Mouse (Mus musculus): ENCODE data around the gene Olfr1080. TPM values are rescaled to one million over a fixed set of nuclear protein-coding genes. Genes with fewer than 3 reads are reported as not detected.
"Not testable (repeated sequence)": the region's sequence is repeated elsewhere in the genome, so short reads cannot be mapped to it uniquely, and the experiment has no call there.

Gene Olfr1080
- not detected in 2 replicates for total RNA-seq (2015; ENCODE audit: low replicate concordance)
- total RNA-seq (2017; ENCODE audit: low replicate concordance): not detected in 2 replicates

DNA sequence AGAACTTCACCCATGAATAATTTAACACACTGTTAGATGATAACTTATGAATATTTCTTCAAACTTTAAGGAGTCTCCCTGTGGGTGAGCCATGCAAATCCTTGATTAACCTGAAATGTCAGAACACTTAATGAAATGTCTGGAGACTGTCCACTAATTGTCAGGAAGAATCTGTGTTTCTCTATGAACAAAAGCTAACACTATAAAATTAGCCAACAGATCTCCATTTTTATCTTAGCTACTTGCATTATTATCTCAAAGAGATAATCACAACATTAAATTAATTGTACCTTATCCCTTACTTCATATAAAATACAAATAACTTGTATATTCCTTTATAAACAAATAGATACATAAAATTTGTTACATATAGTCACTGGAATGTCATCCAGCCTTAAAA lies at the start of gene Olfr1080:
TSS of gene Olfr1080 (minus strand) at position 101 of the 400 bp plus-strand sequence.
- ATAC-seq (replicated peaks; ENCODE audit: low FRiP score, poor library complexity, severe bottlenecking): not testable (repeated sequence)

DNA sequence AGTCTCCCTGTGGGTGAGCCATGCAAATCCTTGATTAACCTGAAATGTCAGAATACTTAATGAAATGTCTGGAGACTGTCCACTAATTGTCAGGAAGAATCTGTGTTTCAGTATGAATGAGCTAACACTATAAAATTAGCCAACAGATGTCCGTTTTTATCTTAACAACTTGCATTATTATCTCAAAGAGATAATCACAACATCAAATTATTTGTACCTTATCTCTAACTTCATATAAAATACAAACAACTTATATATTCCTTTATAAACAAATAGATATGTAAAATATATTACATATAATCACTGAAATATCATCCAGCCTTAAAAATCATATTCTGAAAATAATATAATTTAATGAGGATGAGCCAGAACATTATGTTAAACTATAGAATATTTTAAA lies 40.8 kb upstream of the Olfr1080 start, which contains the start of gene Olfr1082:
TSS of gene Olfr1082 (minus strand) at position 101 of the 400 bp plus-strand sequence.
- ATAC-seq (replicated peaks; ENCODE audit: low FRiP score, poor library complexity, severe bottlenecking): not testable (repeated sequence)

DNA sequence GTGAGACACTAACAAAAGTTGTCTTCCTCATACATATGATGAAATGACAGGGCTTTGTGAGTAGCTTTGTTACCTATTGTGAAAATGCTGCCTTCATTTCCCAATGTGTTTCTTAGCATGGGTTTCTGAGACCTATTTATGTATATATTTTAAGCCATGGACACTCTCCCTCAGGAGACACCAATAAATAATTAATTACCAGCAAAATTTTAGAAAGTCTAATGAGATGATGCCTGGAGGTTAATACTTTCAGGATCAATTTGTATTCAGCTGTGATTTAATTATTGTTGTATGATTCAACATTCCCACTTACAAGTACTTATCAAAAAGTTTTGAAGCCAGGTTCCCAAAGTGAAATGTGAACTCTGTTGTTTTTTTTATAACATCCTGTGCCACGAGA lies 15.7 kb downstream of the Olfr1080 start, which contains the start of gene Olfr1079:
TSS of gene Olfr1079 (minus strand) at position 101 of the 400 bp plus-strand sequence.
- no peak for ATAC-seq (replicated peaks; ENCODE audit: low FRiP score, poor library complexity, severe bottlenecking)

DNA sequence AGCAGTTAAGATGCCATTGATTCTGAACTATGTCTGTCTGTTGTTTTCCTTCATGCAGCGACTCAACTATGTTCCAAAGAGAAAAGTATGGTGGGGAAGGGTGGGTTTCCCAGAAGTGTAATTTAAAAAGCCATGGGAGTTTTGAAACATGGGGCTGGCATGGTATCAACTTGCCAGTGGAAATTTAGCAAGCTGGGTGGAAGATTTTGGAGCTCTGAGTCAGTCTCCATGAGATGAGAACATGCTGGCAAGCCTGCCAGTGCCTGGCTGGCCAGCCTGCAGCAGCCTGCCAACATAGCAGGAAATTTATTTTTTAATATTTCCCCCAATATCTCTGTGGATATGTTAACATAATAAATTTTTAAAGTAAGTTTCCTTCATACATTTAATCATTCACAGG lies 27.0 kb downstream of the Olfr1080 start:
- ATAC-seq (replicated peaks; ENCODE audit: low FRiP score, poor library complexity, severe bottlenecking): no peak

DNA sequence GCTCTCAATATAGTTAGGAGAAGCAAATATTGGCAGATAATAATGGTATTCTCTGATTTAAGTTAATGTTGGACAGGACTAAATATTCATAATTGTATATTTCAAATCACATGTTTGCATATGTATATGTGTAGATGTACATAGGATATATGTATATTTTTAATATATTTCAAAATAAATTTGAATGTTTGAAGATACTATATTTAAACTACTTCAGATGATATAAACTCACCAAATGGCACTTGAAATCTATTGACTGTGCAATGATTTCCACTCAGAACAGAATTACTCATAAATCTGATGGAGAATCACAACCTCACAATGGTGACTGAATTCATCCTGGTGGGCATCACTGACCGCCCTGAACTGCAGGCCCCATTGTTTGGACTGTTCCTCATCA lies 49.9 kb downstream of the Olfr1080 start, which contains the start of gene Olfr1076:
TSS of gene Olfr1076 (plus strand) at position 301 of the 400 bp plus-strand sequence.
- ATAC-seq (replicated peaks; ENCODE audit: low FRiP score, poor library complexity, severe bottlenecking): no peak

Other genes with a start within 250 kb of the Olfr1080 start
- not detected in 2 replicates for gene Olfr1053, start 243.0 kb downstream of the Olfr1080 start, total RNA-seq (2015; ENCODE audit: low replicate concordance)
- not detected in 2 replicates for gene Olfr1053, start 243.0 kb downstream of the Olfr1080 start, total RNA-seq (2017; ENCODE audit: low replicate concordance)
- gene Olfr1054, start 222.8 kb downstream of the Olfr1080 start, total RNA-seq (2015; ENCODE audit: low replicate concordance): not detected in 2 replicates
- gene Olfr1054, start 222.8 kb downstream of the Olfr1080 start, total RNA-seq (2017; ENCODE audit: low replicate concordance): not detected in 2 replicates
- not detected in 2 replicates for gene Olfr1055, start 208.0 kb downstream of the Olfr1080 start, total RNA-seq (2015; ENCODE audit: low replicate concordance)
- not detected in 2 replicates for gene Olfr1055, start 208.0 kb downstream of the Olfr1080 start, total RNA-seq (2017; ENCODE audit: low replicate concordance)
- gene Olfr1056, start 195.8 kb downstream of the Olfr1080 start, total RNA-seq (2015; ENCODE audit: low replicate concordance): not detected in 2 replicates
- not detected in 2 replicates for gene Olfr1056, start 195.8 kb downstream of the Olfr1080 start, total RNA-seq (2017; ENCODE audit: low replicate concordance)
- gene Olfr1057, start 179.8 kb downstream of the Olfr1080 start, total RNA-seq (2015; ENCODE audit: low replicate concordance): not detected in 2 replicates
- gene Olfr1057, start 179.8 kb downstream of the Olfr1080 start, total RNA-seq (2017; ENCODE audit: low replicate concordance): not detected in 2 replicates
- not detected in 2 replicates for gene Olfr1058, start 169.7 kb downstream of the Olfr1080 start, total RNA-seq (2015; ENCODE audit: low replicate concordance)
- gene Olfr1058, start 169.7 kb downstream of the Olfr1080 start, total RNA-seq (2017; ENCODE audit: low replicate concordance): not detected in 2 replicates
- gene Olfr1061, start 144.2 kb downstream of the Olfr1080 start, total RNA-seq (2015; ENCODE audit: low replicate concordance): not detected in 2 replicates
- not detected in 2 replicates for gene Olfr1061, start 144.2 kb downstream of the Olfr1080 start, total RNA-seq (2017; ENCODE audit: low replicate concordance)
- 0.42 TPM in 1 of 2 replicates, not detected in the other for gene Olfr1062, start 131.5 kb downstream of the Olfr1080 start, total RNA-seq (2015; ENCODE audit: low replicate concordance)
- not detected in 2 replicates for gene Olfr1062, start 131.5 kb downstream of the Olfr1080 start, total RNA-seq (2017; ENCODE audit: low replicate concordance)
- not detected in 2 replicates for gene Olfr1065, start 107.6 kb downstream of the Olfr1080 start, total RNA-seq (2015; ENCODE audit: low replicate concordance)
- gene Olfr1065, start 107.6 kb downstream of the Olfr1080 start, total RNA-seq (2017; ENCODE audit: low replicate concordance): not detected in 2 replicates
- not detected in 2 replicates for gene Olfr1066, start 102.0 kb downstream of the Olfr1080 start, total RNA-seq (2015; ENCODE audit: low replicate concordance)
- gene Olfr1066, start 102.0 kb downstream of the Olfr1080 start, total RNA-seq (2017; ENCODE audit: low replicate concordance): not detected in 2 replicates
- gene Olfr228, start 70.8 kb downstream of the Olfr1080 start, total RNA-seq (2015; ENCODE audit: low replicate concordance): not detected in 2 replicates
- not detected in 2 replicates for gene Olfr228, start 70.8 kb downstream of the Olfr1080 start, total RNA-seq (2017; ENCODE audit: low replicate concordance)
- gene Olfr1076, start 49.8 kb downstream of the Olfr1080 start, total RNA-seq (2015; ENCODE audit: low replicate concordance): not detected in 2 replicates
- gene Olfr1076, start 49.8 kb downstream of the Olfr1080 start, total RNA-seq (2017; ENCODE audit: low replicate concordance): not detected in 2 replicates
- gene Olfr1079, start 15.8 kb downstream of the Olfr1080 start, total RNA-seq (2015; ENCODE audit: low replicate concordance): not detected in 2 replicates
- not detected in 2 replicates for gene Olfr1079, start 15.8 kb downstream of the Olfr1080 start, total RNA-seq (2017; ENCODE audit: low replicate concordance)
- gene Olfr1082, start 40.7 kb upstream of the Olfr1080 start, total RNA-seq (2015; ENCODE audit: low replicate concordance): not detected in 2 replicates
- not detected in 2 replicates for gene Olfr1082, start 40.7 kb upstream of the Olfr1080 start, total RNA-seq (2017; ENCODE audit: low replicate concordance)
- not detected in 2 replicates for gene Olfr1084, start 81.5 kb upstream of the Olfr1080 start, total RNA-seq (2015; ENCODE audit: low replicate concordance)
- not detected in 2 replicates for gene Olfr1084, start 81.5 kb upstream of the Olfr1080 start, total RNA-seq (2017; ENCODE audit: low replicate concordance)
- not detected in 2 replicates for gene Olfr1085, start 103.8 kb upstream of the Olfr1080 start, total RNA-seq (2015; ENCODE audit: low replicate concordance)
- gene Olfr1085, start 103.8 kb upstream of the Olfr1080 start, total RNA-seq (2017; ENCODE audit: low replicate concordance): not detected in 2 replicates
- not detected in 2 replicates for gene Olfr1086, start 121.9 kb upstream of the Olfr1080 start, total RNA-seq (2015; ENCODE audit: low replicate concordance)
- not detected in 2 replicates for gene Olfr1086, start 121.9 kb upstream of the Olfr1080 start, total RNA-seq (2017; ENCODE audit: low replicate concordance)
- gene Olfr1087, start 140.2 kb upstream of the Olfr1080 start, total RNA-seq (2015; ENCODE audit: low replicate concordance): not detected in 2 replicates
- gene Olfr1087, start 140.2 kb upstream of the Olfr1080 start, total RNA-seq (2017; ENCODE audit: low replicate concordance): not detected in 2 replicates
- not detected in 2 replicates for gene Olfr1089, start 175.5 kb upstream of the Olfr1080 start, total RNA-seq (2015; ENCODE audit: low replicate concordance)
- gene Olfr1089, start 175.5 kb upstream of the Olfr1080 start, total RNA-seq (2017; ENCODE audit: low replicate concordance): not detected in 2 replicates
- gene Olfr1090, start 200.8 kb upstream of the Olfr1080 start, total RNA-seq (2015; ENCODE audit: low replicate concordance): not detected in 2 replicates
- not detected in 2 replicates for gene Olfr1090, start 200.8 kb upstream of the Olfr1080 start, total RNA-seq (2017; ENCODE audit: low replicate concordance)
- not detected in 2 replicates for gene Olfr1093, start 224.2 kb upstream of the Olfr1080 start, total RNA-seq (2015; ENCODE audit: low replicate concordance)
- not detected in 2 replicates for gene Olfr1093, start 224.2 kb upstream of the Olfr1080 start, total RNA-seq (2017; ENCODE audit: low replicate concordance)